Mouse (Mus musculus) cerebellum, postnatal 14 days (tissue): ENCODE results near the gene Srsf5.
"Not testable (repeated sequence)": the region's sequence is repeated elsewhere in the genome, so short reads cannot be mapped to it uniquely, and the experiment has no call there.

Experiments used
- DNase-seq, 2 experiments: peaks; one replicate each; pipeline ENCODE4 v3.0.0; 2021; ENCODE audit warnings: mixed read lengths in 2 of 2

Gene Srsf5

DNA sequence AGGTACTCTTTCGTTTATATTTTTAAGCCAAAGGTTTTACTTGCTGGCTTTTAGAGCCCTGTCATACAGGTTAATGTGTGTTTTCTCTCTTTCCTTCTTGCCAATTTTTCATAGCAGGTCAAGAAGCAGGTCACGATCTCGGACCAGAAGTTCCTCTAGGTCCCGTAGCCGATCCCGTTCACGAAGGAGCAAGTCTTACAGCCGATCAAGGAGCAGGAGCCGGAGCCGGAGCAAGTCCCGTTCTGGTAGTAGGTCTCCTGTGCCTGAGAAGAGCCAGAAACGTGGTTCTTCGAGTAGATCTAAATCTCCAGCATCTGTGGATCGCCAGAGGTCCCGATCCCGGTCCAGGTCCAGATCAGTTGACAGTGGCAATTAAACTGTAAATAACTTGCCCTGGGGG lies 4.3 kb downstream of the Srsf5 start:
- DNase-seq, result not testable (repeated sequence)

- no peak for DNase-seq
Observed at GRCm38 (mm10) chr12:80951640-80952219, 6.4 kb downstream of the Srsf5 start.

GRCm38 (mm10) chr12:80952526-80952925 lies 7.2 kb downstream of the Srsf5 start:
- no peak for DNase-seq

DNA sequence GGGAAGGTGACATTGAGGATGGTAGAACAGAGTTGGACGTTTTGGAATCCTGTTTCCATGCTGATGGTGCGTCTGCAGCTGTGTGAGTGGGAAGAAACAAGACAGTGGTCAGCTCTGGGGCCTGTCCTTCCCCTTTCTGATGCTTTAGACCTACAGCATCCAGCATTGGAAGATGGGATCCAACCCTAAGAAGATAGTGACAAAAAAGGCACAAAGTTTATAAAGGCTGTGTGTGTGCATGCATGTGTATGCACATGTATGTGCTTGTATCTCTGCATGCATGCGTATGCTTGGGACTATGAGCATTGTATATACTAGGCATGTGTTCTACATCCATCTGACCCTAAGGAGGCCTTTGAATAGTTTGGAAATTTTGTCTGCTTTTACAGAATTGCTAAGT lies 10.7 kb downstream of the Srsf5 start:
- DNase-seq, result no peak

DNA sequence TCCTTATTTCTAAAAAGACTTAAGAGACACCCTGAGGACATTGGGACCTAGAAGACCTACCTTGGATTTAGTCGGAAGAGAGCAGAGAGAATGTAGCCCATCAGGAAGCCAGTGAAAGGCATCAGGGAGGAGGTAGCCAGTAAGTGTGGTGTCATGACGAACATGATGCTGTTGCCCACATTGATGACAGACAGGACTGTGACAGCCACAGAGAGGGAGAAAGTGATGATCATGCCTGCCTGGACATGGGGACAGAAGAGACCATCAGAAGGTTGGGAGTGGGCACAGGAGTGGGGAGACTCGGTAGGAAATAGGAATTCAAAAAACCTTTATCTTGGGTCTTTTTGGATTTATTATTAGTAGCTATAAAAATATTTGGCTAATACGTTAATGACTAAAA lies 12.7 kb downstream of the Srsf5 start:
- no peak for DNase-seq

DNA sequence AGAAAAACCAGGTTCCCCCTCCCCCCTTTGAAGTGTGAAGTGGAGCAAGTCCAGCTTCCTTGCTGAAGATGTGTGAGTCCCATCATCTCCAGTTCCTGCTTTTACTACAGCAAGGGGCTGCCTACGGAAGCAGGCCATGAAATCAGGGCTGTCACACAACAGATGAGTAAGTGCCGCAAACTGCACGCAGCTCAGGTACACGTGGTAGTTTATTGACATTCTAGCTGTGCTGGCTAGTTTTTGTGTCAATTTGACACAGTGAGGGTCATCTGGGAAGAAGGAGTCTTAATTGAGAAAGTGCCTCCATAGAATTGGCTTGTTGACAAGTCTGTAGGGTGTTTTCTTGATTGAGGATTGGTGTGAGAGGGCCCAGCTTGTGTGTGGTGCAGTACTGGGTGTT lies 17.3 kb downstream of the Srsf5 start:
- no peak for DNase-seq

DNA sequence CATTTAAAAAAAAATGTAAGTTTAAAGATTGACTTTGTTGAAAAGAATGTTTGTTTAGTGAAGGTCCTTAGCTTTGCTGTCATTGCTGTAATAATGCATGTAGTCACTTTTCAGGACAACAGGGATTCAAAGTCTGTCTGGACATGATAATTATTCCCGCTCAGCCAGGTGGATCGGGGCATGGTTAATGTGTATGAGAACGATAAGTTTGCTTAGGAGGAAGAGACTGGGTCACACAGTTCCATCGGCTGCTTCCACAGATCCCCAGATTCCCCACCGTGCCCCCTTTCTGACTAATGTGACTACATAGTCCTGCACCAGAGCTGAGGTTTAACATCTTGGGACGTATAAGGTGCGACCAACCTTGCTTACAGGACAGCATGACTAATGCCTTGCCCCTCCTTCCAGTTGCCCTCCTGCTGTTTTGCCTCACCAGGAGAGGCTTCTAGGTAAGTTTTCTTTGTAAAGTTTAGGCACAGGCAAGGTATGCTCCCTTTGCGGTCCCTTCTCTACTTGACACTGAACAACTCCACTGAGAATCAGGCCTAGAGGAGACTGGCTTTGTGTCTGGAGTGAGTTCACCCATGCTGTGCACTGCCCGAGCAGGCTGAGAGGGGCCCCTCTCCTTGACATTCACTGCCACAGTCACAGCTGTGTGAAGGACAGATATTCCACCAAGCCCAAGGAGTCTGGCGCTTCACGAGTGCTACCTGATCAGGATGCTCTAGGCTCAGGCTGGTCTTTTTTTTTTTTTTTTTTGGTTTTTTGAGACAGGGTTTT lies 20.9 kb downstream of the Srsf5 start:
- DNase-seq, result no peak

- DNase-seq, result no peak
Observed at GRCm38 (mm10) chr12:80967918-80968317, 22.6 kb downstream of the Srsf5 start.

GRCm38 (mm10) chr12:80968605-80969004 lies 23.3 kb downstream of the Srsf5 start, which contains the start of gene Slc10a1:
Gene Slc10a1, minus strand, starts transcription at chr12:80968705.
- DNase-seq, result no peak

DNA sequence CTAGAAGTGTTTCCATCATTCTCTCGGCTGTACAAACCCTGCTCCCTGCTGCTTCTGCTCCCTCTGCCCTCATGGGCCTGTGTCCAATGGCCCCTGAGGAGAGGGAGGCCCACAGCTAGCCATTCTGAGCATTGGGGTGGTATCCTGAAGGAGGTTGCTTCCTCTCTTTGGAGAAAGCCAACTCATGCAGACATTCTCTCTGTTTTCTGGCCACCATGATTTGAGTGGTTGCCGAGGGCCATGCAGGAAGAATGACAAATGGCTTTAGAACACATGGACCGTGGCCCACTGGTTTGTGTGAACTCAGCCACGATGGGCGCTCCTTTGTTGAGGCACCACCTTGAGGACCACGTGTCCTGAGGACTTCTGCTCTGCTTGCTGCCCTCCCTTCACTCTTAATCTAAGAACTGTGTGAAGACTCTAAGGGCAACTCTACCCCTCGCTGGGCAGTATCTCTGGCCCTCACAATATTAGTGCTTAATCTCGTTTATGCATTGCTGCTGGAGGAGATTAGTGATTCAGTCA lies 24.9 kb downstream of the Srsf5 start:
- no peak for DNase-seq

- DNase-seq, result no peak
Observed at GRCm38 (mm10) chr12:80971756-80972155, 26.5 kb downstream of the Srsf5 start.

DNA sequence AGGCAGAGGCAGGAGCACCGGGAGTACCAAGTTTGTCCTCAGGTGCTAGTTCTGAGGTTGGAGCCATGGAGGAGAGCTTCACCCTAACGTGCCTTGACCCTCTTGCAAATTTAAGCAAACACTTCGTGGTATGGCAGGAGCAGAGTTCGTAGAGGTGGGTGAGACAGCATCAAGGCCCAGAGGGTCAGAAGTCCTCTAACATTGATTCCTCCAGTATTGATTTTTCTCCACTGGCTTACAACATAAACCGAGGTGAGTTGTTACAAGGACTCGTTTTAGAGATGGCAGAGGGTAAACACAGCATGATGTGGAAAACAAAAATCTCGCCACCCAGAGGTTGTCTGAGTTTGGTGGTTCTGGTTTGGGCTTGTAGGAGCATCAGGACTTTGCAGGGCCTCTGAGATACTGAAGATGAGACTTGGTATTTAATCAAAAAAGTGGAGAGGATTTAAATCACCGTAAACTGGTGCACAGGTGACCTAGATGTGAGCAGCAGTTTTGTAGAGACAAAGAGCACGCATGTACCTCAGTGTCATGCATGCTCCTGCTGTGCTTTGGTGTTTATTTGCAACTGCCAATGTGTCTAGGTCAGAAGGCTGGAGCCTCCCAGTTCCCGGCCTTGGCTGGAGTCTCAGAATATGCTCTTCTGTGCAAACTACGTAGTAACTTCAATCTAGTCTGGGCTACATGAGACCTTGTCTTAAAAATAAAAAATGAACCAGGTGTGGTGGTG lies 30.8 kb downstream of the Srsf5 start:
- no peak for DNase-seq

DNA sequence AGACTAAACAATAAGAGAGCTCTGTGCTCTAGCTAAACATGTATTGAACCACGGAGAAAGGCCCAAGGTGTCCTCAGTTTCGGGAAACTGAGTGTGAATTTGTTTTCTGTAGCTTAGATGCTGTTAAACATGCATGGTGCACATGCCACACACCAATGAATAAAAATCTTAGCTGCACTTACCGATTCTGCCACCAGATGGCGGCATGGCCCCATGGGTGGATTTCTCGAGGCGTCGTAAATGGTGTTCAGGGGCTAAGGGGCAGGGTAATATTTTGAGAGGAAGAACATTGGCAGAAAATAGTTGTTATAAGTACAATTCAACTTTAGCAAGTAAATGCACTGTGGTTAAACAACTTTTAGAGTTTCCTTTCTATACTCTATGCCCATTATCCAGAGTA lies 37.0 kb downstream of the Srsf5 start:
- DNase-seq, result peak; percentile 90 to 91

DNA sequence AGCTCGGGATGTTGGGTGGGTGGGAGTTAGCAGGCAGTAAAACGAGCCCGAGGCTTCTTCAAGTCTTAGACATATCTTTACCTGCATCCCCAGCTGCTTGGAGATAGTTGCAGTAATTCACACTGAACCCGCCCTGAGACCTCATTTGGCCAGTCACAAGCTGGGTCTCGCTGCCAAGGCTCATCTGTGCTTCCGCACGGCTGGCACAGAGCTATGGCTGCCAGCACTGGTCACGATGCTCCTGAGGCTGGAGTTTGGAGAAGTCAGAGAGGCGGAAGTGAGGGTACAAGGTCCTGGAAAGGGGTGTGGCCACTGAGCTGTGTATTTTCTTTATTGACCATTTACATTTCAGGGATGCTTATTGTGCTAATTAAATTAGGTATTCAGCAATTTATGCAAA lies 38.4 kb downstream of the Srsf5 start:
- peak; percentile 57 to 64 for DNase-seq

DNA sequence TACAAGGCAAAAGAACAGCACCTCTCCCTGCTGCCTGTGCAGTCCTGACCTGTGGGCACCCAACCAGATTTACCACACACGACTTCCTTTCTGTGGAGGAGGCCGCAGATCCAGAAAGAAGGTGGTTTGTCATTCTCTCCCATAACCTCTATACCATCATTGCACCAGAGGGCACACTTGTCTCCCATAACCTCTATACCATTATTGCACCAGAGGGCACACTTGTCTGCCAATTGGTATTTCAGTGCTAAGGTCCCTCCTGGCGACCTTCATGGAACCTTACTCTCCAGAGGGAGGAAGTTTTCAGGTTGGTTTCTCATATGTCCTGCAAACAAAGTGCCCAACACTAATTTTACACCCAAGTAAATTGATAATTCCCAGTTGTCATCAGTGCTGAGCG lies 41.3 kb downstream of the Srsf5 start:
- DNase-seq, result no peak

DNA sequence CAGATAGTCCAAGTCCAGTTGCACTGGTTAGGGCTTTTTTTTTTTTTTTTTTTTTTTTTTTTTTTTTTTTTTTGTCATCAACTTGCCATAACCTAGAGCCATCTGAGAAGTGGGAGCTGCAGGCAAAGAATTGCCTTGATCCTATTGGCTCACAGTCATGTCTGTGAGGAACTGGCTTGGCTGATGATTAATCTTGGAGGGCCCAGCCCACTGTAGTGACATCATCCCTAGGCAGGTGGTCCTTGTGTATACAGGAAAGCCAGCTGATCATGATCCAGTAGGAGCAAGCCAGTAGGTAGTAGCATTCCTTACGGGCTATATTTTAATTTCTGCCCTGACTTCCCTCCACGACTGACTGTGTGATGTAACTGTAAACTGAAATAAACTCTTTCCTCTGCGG lies 43.0 kb downstream of the Srsf5 start:
- no peak for DNase-seq

DNA sequence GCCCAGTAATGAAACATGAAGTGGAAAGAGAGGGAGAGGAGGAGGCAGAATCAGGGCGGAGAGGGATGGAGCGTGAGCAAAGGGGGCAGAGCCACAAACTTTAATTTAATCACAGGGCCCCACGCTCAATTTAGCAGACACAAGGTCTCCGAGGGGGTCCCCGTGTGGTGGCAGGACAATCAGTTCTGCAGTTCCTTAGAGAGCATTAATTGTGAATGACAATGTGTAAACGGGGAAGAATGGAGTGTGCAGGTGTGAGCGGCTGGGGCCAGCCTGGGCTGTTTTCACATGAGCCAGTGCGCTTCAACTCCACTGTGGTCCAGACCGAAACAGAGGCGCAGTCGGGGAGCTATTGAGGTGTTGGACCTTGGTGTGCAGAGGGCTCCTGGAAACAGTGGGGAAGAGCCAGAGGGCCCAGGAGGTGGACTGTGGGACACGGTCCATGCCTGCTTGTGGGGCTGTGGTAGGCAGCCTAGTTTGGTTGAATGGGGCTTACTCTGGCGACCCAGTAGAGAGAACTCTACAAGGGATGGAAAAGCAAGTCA lies 45.7 kb downstream of the Srsf5 start:
- DNase-seq, result no peak

DNA sequence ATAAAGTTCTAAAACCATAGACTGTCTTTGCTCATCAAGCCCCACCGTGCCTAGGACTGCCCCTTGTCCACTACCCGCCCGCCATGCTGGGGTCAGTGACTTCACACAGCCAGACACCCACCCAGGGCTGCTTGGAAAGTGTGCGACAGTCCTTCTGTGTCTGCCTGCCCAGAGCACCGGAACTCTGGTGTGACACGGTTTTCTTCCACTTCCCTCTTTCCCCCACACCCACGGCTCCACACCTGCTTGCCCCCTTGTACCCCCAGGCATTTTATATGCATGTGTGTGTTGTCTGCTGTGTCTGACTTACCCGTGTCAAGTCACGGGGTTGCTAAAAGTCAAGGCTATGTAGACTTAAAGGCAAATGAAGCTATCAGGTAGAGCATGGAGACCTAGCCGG lies 46.5 kb downstream of the Srsf5 start:
- no peak for DNase-seq

GRCm38 (mm10) chr12:80992540-80993122 lies 47.3 kb downstream of the Srsf5 start:
- DNase-seq, result no peak

GRCm38 (mm10) chr12:80993773-80994172 lies 48.5 kb downstream of the Srsf5 start:
- DNase-seq, result no peak

DNA sequence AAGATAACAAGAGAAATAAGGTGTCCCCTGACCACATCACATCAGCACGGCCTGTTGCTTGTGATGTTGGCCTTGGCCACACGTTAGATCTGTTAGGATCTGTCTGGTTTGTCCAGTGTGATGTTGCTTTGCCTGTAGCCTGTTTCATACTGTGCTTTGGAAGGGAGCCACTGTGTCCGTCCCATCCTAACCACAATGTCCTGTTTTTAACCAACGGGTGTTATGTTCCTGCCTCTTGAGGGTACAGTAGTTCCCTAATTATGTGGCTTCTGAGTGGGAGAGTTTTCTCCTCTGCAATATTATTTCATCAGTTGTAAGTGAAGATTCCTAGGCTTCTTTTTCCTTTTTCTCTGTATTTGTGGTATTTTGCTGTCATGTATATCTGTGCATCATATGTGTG lies 50.0 kb downstream of the Srsf5 start:
- no peak for DNase-seq

- no peak for DNase-seq
Observed at GRCm38 (mm10) chr12:80997652-80998051, 52.3 kb downstream of the Srsf5 start.
